Mouse (Mus musculus): ENCODE measurements around the gene Ighmbp2. TPM values are rescaled to one million over a fixed set of nuclear protein-coding genes. Genes with fewer than 3 reads are reported as not detected.

Gene Ighmbp2
- 11.6 and 11.9 TPM in 2 replicates for polyA plus RNA-seq (2015; fragmentation: Nextera tagmentation; extraction: Ambion mirVana)

- no peaks in the 10 kb centered on the region for H3K9me3 ChIP-seq
- H3K27ac ChIP-seq = peak within 1 kb of the TSS; percentile 66
- H3K4me1 ChIP-seq (replicated peaks) = peaks cover 26% of the 10 kb centered on the region
- under 1% methylated on average over 49 of the region's 49 CpGs for WGBS
- ATAC-seq = peak; percentile 95
- peaks cover 51% of the 10 kb centered on the region for H3K36me3 ChIP-seq
- peak within 1 kb of the TSS; percentile 81 for H3K9ac ChIP-seq (replicated peaks)
- H3K4me2 ChIP-seq (replicated peaks) = peak within 1 kb of the TSS; percentile 75
- H3K27me3 ChIP-seq = no peaks in the 10 kb centered on the region
- peak within 1 kb of the TSS; percentile 79 for H3K4me3 ChIP-seq (replicated peaks)
Observed at GRCm38 (mm10) chr19:3282572-3283467, at the start of gene Ighmbp2, which contains the start of gene Mrpl21. Gene Ighmbp2, minus strand, starts transcription at chr19:3283017. Gene Mrpl21, plus strand, starts transcription at chr19:3282901.

GRCm38 (mm10) chr19:3326479-3327047 is 43.7 kb upstream of the Ighmbp2 start:
- WGBS = 81% methylated on average over 12 of the region's 12 CpGs
- Histone ChIP-seq H3K4me1 (replicated peaks) (peaks cover 47% of the 10 kb centered on the region), H3K27me3 (peaks cover 25% of the 10 kb centered on the region), H3K4me3 (replicated peaks) (no peak overlapping the region), H3K36me3 (no peaks in the 10 kb centered on the region), H3K9me3 (no peaks in the 10 kb centered on the region), H3K9ac (replicated peaks) (no peak overlapping the region), H3K27ac (peak overlapping the region; percentile 88), H3K4me2 (replicated peaks) (peak overlapping the region; percentile 84)
- no peak for ATAC-seq

GRCm38 (mm10) chr19:3325771-3326478 is 43.1 kb upstream of the Ighmbp2 start:
- 24% methylated on average over 15 of the region's 15 CpGs for WGBS
- H3K9ac ChIP-seq (replicated peaks) = peak overlapping the region; percentile 24

GRCm38 (mm10) chr19:3324931-3325711 is 42.3 kb upstream of the Ighmbp2 start:
- H3K4me2 ChIP-seq (replicated peaks) = peak overlapping the region; percentile 84
- H3K9ac ChIP-seq (replicated peaks) = peak overlapping the region; percentile 62
- H3K27me3 ChIP-seq = peaks cover 35% of the 10 kb centered on the region
- ATAC-seq = peak; percentile 68
- peak overlapping the region; percentile 50 for H3K4me3 ChIP-seq (replicated peaks)
- H3K27ac ChIP-seq = peak overlapping the region; percentile 88
- WGBS = under 1% methylated on average over 59 of the region's 59 CpGs
- H3K4me1 ChIP-seq (replicated peaks) = peaks cover 50% of the 10 kb centered on the region
- H3K9me3 ChIP-seq = no peaks in the 10 kb centered on the region
- H3K36me3 ChIP-seq = no peaks in the 10 kb centered on the region

More at GRCm38 (mm10) chr19:3325771-3326478, 43.1 kb upstream of the Ighmbp2 start:
- peak overlapping the region; percentile 50 for H3K4me3 ChIP-seq (replicated peaks)
- peaks cover 50% of the 10 kb centered on the region for H3K4me1 ChIP-seq (replicated peaks)
- H3K27ac ChIP-seq = peak overlapping the region; percentile 88
- H3K4me2 ChIP-seq (replicated peaks) = peak overlapping the region; percentile 84
- H3K36me3 ChIP-seq = no peaks in the 10 kb centered on the region
- peak; percentile 31; the same call in 1 of the 2 replicates for ATAC-seq
- H3K9me3 ChIP-seq = no peaks in the 10 kb centered on the region
- peaks cover 30% of the 10 kb centered on the region for H3K27me3 ChIP-seq

GRCm38 (mm10) chr19:3324271-3324811 is 41.5 kb upstream of the Ighmbp2 start:
- ATAC-seq = 0 out of 2 replicates have a peak, but pooled peaks have one; percentile 26
- H3K27me3 ChIP-seq = peaks cover 43% of the 10 kb centered on the region
- H3K36me3 ChIP-seq = no peaks in the 10 kb centered on the region
- H3K9me3 ChIP-seq = no peaks in the 10 kb centered on the region
- H3K9ac ChIP-seq (replicated peaks) = peak overlapping the region; percentile 62
- peak overlapping the region; percentile 84 for H3K4me2 ChIP-seq (replicated peaks)
- H3K4me3 ChIP-seq (replicated peaks) = peak overlapping the region; percentile 50
- 5% methylated on average over 17 of the region's 17 CpGs for WGBS
- H3K27ac ChIP-seq = peak overlapping the region; percentile 88
- H3K4me1 ChIP-seq (replicated peaks) = peaks cover 50% of the 10 kb centered on the region

- H3K9ac ChIP-seq (replicated peaks) = peak overlapping the region; percentile 61
- under 1% methylated on average over 34 of the region's 34 CpGs for WGBS
Observed at GRCm38 (mm10) chr19:3323753-3324270, 41.0 kb upstream of the Ighmbp2 start.

GRCm38 (mm10) chr19:3323201-3323621 is 40.4 kb upstream of the Ighmbp2 start:
- H3K27me3 ChIP-seq = peaks cover 43% of the 10 kb centered on the region
- H3K9me3 ChIP-seq = no peaks in the 10 kb centered on the region
- peak overlapping the region; percentile 50 for H3K4me3 ChIP-seq (replicated peaks)
- H3K4me2 ChIP-seq (replicated peaks) = peak overlapping the region; percentile 84
- ATAC-seq = peak; percentile 72
- H3K36me3 ChIP-seq = no peaks in the 10 kb centered on the region
- peak overlapping the region; percentile 61 for H3K9ac ChIP-seq (replicated peaks)
- H3K4me1 ChIP-seq (replicated peaks) = peaks cover 50% of the 10 kb centered on the region
- WGBS = 0% methylated on average over 47 of the region's 47 CpGs
- H3K27ac ChIP-seq = no peak overlapping the region

More at GRCm38 (mm10) chr19:3323753-3324270, 41.0 kb upstream of the Ighmbp2 start:
- peaks cover 50% of the 10 kb centered on the region for H3K4me1 ChIP-seq (replicated peaks)
- peak; percentile 32 for ATAC-seq
- no peaks in the 10 kb centered on the region for H3K9me3 ChIP-seq
- peak overlapping the region; percentile 50 for H3K4me3 ChIP-seq (replicated peaks)
- H3K4me2 ChIP-seq (replicated peaks) = peak overlapping the region; percentile 84
- H3K36me3 ChIP-seq = no peaks in the 10 kb centered on the region
- H3K27ac ChIP-seq = no peak overlapping the region
- peaks cover 43% of the 10 kb centered on the region for H3K27me3 ChIP-seq

GRCm38 (mm10) chr19:3322261-3322969 is 39.6 kb upstream of the Ighmbp2 start, which contains the start of gene Cpt1a:
Gene Cpt1a, plus strand, starts transcription at chr19:3322334.
- H3K4me3 ChIP-seq (replicated peaks) = peak within 1 kb of the TSS; percentile 50
- H3K4me2 ChIP-seq (replicated peaks) = peak within 1 kb of the TSS; percentile 84
- no peak for ATAC-seq
- H3K9me3 ChIP-seq = no peaks in the 10 kb centered on the region
- peak within 1 kb of the TSS; percentile 61 for H3K9ac ChIP-seq (replicated peaks)
- H3K4me1 ChIP-seq (replicated peaks) = peaks cover 50% of the 10 kb centered on the region
- no peaks in the 10 kb centered on the region for H3K36me3 ChIP-seq
- WGBS = 5% methylated on average over 26 of the region's 26 CpGs
- H3K27ac ChIP-seq = no peak within 1 kb of the TSS
- peaks cover 43% of the 10 kb centered on the region for H3K27me3 ChIP-seq

- ATAC-seq = no peak
- Histone ChIP-seq H3K4me1 (replicated peaks) (peaks cover 50% of the 10 kb centered on the region), H3K27me3 (peaks cover 43% of the 10 kb centered on the region), H3K9ac (replicated peaks) (no peak overlapping the region), H3K4me3 (replicated peaks) (no peak overlapping the region), H3K4me2 (replicated peaks) (peak overlapping the region; percentile 84; the same call in 1 of the 2 replicates), H3K27ac (no peak overlapping the region), H3K36me3 (no peaks in the 10 kb centered on the region), H3K9me3 (no peaks in the 10 kb centered on the region)
- WGBS = 13% methylated on average over 11 of the region's 11 CpGs
Observed at GRCm38 (mm10) chr19:3321617-3322016, 38.8 kb upstream of the Ighmbp2 start.

GRCm38 (mm10) chr19:3320801-3321200 is 38.0 kb upstream of the Ighmbp2 start:
- Histone ChIP-seq H3K4me1 (replicated peaks) (peaks cover 42% of the 10 kb centered on the region), H3K4me2 (replicated peaks) (no peak overlapping the region), H3K4me3 (replicated peaks) (no peak overlapping the region), H3K27ac (no peak overlapping the region), H3K27me3 (peaks cover 43% of the 10 kb centered on the region), H3K9ac (replicated peaks) (no peak overlapping the region), H3K36me3 (no peaks in the 10 kb centered on the region), H3K9me3 (no peaks in the 10 kb centered on the region)
- 81% methylated on average over 3 of the region's 3 CpGs for WGBS
- ATAC-seq = no peak

Measured in midbrain, embryonic 13.5 days (tissue).